Mouse (Mus musculus) ES-Bruce4 (cell line): Measurements from ENCODE around the gene Lin7b. TPM values are rescaled to one million over a fixed set of nuclear protein-coding genes. Genes with fewer than 3 reads are reported as not detected.

Experiments used
- H3K27ac ChIP-seq: 2 replicates; pipeline ENCODE4 v1.5.1; 2012; ENCODE audit warnings: low read length, inconsistent platforms; ENCODE audit not compliant: insufficient read depth
- H3K27me3 ChIP-seq: 2 replicates; pipeline ENCODE4 v1.6.1; 2012; ENCODE audit warnings: mild to moderate bottlenecking, low read length, inconsistent platforms; ENCODE audit not compliant: control insufficient read depth, poor library complexity, insufficient read depth, severe bottlenecking
- H3K36me3 ChIP-seq: 2 replicates; pipeline ENCODE4 v1.6.1; 2012; ENCODE audit warnings: inconsistent platforms, mild to moderate bottlenecking, low read length, moderate library complexity; ENCODE audit not compliant: control insufficient read depth, poor library complexity, insufficient read depth, severe bottlenecking
- H3K4me1 ChIP-seq: one replicate; pipeline ENCODE4 v1.8.1; 2011; ENCODE audit warnings: low read length; ENCODE audit not compliant: control insufficient read depth, insufficient read depth
- H3K4me3 ChIP-seq: 2 replicates; pipeline ENCODE4 v1.5.1; 2011; ENCODE audit warnings: low read depth, mild to moderate bottlenecking, low read length
- H3K9ac ChIP-seq: 2 replicates; pipeline ENCODE4 v1.6.1; 2012; ENCODE audit warnings: low read depth, mild to moderate bottlenecking, inconsistent platforms; ENCODE audit not compliant: poor library complexity, severe bottlenecking
- H3K9me3 ChIP-seq: replicated peaks from 2 replicates; pipeline ENCODE4 v1.6.1; 2012; ENCODE audit warnings: mild to moderate bottlenecking, low read length, inconsistent platforms; ENCODE audit not compliant: control insufficient read depth, poor library complexity, insufficient read depth, severe bottlenecking
- CTCF ChIP-seq: IDR thresholded peaks from one replicate; pipeline ENCODE4 v1.8.1; 2011; ENCODE audit warnings: low read depth, low read length
- EP300 ChIP-seq: IDR thresholded peaks from 2 replicates; pipeline ENCODE4 v1.6.1; 2011; ENCODE audit warnings: low read depth, low read length; ENCODE audit not compliant: insufficient read depth
- POLR2A ChIP-seq: IDR thresholded peaks from one replicate; pipeline ENCODE4 v1.8.1; 2011; ENCODE audit warnings: low read length; ENCODE audit not compliant: insufficient read depth
- polyA plus RNA-seq: library from polyadenylated mRNA; stranded (reverse); fragments of >200 nt; gene quantifications from 2 replicates; pipeline ENCODE4 v1.2.4, GENCODE M21; 2011; ENCODE audit warnings: low read depth; ENCODE audit not compliant: missing spikeins, insufficient read depth, insufficient read length

Gene Lin7b
- polyA plus RNA-seq, 1 experiment = 0.88 TPM

GRCm38 (mm10) chr7:45395578-45396336, 25.4 kb upstream of the Lin7b start, which contains the start of gene Snrnp70:
Snrnp70 (minus strand) TSS chr7:45395742.
- H3K36me3 ChIP-seq = peaks cover 35% of the 10 kb centered on the region
- TF ChIP-seq CTCF (no peak), POLR2A (peak; percentile 72), EP300 (0 out of 2 replicates have a peak, but pooled peaks have one; percentile 1)
- peak within 1 kb of the TSS; percentile 77 for H3K27ac ChIP-seq
- H3K4me1 ChIP-seq = peaks cover 9% of the 10 kb centered on the region
- no peaks in the 10 kb centered on the region for H3K9me3 ChIP-seq
- H3K9ac ChIP-seq = peak within 1 kb of the TSS; percentile 86
- H3K4me3 ChIP-seq = peak within 1 kb of the TSS; percentile 79
- H3K27me3 ChIP-seq = no peaks in the 10 kb centered on the region

DNA sequence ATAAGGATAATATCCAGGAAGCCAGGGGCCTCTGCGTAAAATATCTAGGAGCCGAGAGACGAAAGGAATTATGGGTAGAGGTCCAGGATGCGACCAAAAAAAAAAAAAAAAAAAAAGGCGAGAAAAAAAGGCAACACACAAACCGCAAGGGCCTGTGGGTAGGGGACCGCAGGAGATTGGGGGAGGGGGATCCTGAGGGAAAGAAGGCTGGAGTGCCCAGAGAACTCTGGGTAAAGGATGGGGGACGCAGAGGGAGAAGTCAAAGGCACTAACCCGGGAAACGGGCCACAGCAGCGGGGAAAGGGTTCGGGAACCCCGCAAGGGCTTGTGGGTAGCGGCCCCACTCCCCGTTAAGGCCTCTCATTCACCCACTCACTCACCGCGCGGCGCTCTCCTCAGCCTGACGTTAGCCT, 24.8 kb upstream of the Lin7b start:
- peak overlapping the region; percentile 79 for H3K4me3 ChIP-seq
- H3K4me1 ChIP-seq = peaks cover 9% of the 10 kb centered on the region
- no peaks in the 10 kb centered on the region for H3K9me3 ChIP-seq
- peak overlapping the region; percentile 75 for H3K27ac ChIP-seq
- no peaks in the 10 kb centered on the region for H3K27me3 ChIP-seq
- no peak for TF ChIP-seq EP300
- no peak for TF ChIP-seq CTCF
- TF ChIP-seq POLR2A = no peak
- peak overlapping the region; percentile 86 for H3K9ac ChIP-seq
- H3K36me3 ChIP-seq = peaks cover 41% of the 10 kb centered on the region

GRCm38 (mm10) chr7:45386077-45386476, 15.7 kb upstream of the Lin7b start:
- H3K36me3 ChIP-seq = peaks cover 97% of the 10 kb centered on the region

GRCm38 (mm10) chr7:45376057-45376456, 5.7 kb upstream of the Lin7b start:
- H3K4me1 ChIP-seq = no peaks in the 10 kb centered on the region
- H3K27me3 ChIP-seq = no peaks in the 10 kb centered on the region
- TF ChIP-seq POLR2A = no peak
- TF ChIP-seq EP300 = no peak
- no peak for TF ChIP-seq CTCF
- H3K9me3 ChIP-seq = no peaks in the 10 kb centered on the region
- H3K36me3 ChIP-seq = peaks cover 63% of the 10 kb centered on the region
- no peak overlapping the region for H3K27ac ChIP-seq
- no peak overlapping the region for H3K4me3 ChIP-seq
- H3K9ac ChIP-seq = no peak overlapping the region

More at GRCm38 (mm10) chr7:45386077-45386476, 15.7 kb upstream of the Lin7b start:
- Histone ChIP-seq H3K4me3 (no peak overlapping the region), H3K9ac (no peak overlapping the region), H3K27me3 (no peaks in the 10 kb centered on the region), H3K4me1 (no peaks in the 10 kb centered on the region), H3K27ac (no peak overlapping the region), H3K9me3 (no peaks in the 10 kb centered on the region)
- no peak for TF ChIP-seq EP300
- peak; percentile 9 for TF ChIP-seq CTCF

DNA sequence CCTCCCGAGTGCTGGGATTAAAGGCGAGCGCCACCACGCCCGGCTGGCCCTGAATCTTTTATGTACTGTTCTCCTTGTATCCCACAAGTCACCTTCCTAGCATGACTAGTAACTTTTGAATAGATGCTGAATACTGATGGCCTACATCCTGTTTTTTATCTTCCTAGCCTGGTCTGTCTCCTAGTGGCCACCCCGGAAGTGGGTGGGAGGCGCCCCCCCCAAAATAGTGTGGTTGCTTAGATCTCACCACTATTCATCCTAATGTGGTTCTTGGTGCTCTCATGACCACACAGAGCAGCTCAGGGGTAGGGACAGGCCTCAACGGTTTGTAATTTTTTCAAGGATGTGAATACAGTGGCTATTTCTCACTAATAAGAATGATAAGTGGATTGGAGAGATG, 4.2 kb upstream of the Lin7b start:
- no peaks in the 10 kb centered on the region for H3K9me3 ChIP-seq
- H3K9ac ChIP-seq = no peak overlapping the region
- H3K36me3 ChIP-seq = peaks cover 49% of the 10 kb centered on the region
- no peak overlapping the region for H3K4me3 ChIP-seq
- no peaks in the 10 kb centered on the region for H3K27me3 ChIP-seq
- no peaks in the 10 kb centered on the region for H3K4me1 ChIP-seq
- H3K27ac ChIP-seq = no peak overlapping the region
- TF ChIP-seq EP300 (no peak), CTCF (no peak), POLR2A (no peak)

DNA sequence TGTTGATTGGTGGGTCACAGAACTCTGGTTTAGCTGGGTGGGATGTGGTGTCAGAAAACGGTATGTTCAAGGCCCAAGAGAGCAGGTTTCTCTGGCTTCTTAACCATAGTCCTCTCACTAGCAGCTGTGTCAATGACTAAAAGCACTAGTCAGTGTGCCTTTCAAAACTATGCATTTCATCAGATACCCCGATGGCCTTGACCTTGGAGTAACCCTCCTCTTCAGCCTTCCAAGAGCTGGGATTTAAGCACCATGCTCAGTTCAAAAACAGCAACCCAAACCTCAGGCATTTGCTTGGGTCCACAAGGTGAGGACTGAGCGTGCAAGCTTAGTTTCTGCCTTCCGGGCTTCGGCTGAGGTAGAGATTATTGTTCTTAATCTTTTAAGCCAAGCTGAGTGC, 2.0 kb upstream of the Lin7b start:
- no peaks in the 10 kb centered on the region for H3K4me1 ChIP-seq
- H3K9me3 ChIP-seq = no peaks in the 10 kb centered on the region
- H3K27ac ChIP-seq = no peak overlapping the region
- H3K9ac ChIP-seq = no peak overlapping the region
- TF ChIP-seq CTCF = no peak
- TF ChIP-seq EP300 = no peak
- no peak for TF ChIP-seq POLR2A
- no peak overlapping the region for H3K4me3 ChIP-seq
- peaks cover 31% of the 10 kb centered on the region for H3K36me3 ChIP-seq
- no peaks in the 10 kb centered on the region for H3K27me3 ChIP-seq
